Mouse (Mus musculus): ENCODE measurements around the gene Cand1.

Gene Cand1

DNA sequence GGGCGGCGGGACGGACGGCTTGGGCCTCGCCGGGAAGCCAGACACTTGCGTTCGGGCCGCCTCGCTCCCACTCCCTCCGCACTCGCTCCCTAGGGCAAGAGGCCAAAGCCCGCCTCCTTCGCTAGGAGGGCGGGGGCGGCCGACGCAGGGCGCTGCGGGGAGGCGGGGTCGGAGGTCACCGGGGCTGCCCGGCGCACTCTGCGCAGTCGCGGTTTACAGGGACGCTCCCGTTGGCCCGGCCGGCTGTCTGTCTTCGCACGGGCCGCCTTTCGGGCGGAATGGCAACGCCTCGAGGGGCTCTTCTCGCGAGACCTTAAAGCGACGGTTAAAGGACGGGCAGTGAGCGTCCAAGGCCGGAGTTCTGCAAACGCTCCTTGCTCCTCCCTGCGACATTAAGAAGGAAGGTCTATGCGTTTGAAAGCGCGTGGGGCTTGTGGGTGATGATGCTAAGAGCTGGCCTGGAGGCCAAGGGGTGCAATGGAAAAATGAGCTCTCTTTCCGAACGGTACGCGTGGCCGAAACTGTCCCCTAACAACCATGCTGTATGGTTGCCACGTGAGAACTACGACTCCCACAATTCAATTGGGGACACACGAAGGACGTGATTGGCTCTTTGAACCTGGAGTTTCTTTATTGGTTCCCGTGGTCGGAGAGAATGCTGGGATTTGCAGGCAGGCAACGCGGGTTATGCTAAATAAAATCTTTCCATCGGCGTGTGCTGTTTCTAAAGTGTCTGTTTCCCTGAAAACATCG is at the start of gene Cand1:
TSS of gene Cand1 (minus strand) at position 87 of the 753 bp plus-strand sequence.
- DNase-seq (ENCODE audit: low spot score), result peak; percentile 100

DNA sequence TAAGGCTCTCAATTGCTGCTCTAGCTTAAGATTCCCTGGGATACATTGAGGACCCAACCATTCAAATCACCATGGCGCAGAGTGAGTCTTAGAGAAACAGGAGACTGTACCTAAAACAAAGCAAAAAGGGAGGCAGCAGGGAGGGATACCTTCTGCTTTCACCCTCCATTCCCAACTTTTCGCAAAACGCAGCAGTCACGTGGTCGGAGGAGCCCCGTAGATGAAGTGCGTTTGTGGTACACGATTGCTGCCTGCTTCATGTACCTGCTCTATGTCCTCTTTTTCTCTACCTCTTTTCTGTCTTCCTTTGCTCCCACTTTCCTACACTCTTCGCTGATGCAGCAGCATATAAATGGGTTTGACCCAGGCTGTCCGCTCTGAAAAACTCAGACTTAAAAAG is 39.0 kb upstream of the Cand1 start:
- DNase-seq (ENCODE audit: low spot score), result no peak

DNA sequence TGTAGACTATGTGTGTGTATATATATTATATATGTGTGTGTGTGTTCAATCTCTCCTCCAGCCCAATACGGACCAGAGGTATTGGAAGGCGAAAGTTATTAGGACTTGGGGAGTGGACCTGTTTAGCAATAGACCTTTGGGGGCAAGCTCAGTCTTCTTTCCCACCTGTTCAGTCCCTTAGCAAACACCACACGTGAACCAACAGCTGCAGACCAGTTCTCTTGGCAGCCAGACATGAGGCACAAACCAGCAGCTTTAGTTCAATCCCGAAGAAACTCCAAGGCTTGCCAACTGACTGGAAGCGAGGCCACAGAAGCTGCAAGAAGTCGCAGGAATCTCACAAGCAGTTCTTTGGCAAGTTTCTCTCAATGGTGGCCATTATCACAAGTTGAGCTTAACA is 34.5 kb upstream of the Cand1 start:
- no peak for DNase-seq (ENCODE audit: low spot score)

DNA sequence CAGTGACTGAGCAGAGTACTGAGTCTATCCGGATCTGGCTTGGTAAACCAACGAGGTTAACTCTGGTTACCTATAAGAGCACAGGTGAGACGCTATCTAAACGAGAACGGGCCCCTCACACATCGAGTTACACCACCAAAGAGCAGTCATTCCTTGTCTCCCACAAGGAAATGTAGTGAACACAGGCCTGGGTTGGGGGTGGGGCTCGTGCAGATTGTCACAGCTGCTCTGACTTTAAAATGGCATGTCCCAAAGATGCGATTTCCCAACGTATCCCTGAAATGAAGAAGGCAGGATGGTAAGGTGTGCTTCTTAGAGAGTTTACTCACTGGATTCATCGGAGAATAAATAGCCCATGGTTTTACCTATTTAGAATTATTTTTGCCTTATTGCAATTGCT is 32.7 kb upstream of the Cand1 start:
- no peak for DNase-seq (ENCODE audit: low spot score)

GRCm38 (mm10) chr10:119272005-119272404 is 32.1 kb upstream of the Cand1 start:
- DNase-seq (ENCODE audit: low spot score), result no peak

DNA sequence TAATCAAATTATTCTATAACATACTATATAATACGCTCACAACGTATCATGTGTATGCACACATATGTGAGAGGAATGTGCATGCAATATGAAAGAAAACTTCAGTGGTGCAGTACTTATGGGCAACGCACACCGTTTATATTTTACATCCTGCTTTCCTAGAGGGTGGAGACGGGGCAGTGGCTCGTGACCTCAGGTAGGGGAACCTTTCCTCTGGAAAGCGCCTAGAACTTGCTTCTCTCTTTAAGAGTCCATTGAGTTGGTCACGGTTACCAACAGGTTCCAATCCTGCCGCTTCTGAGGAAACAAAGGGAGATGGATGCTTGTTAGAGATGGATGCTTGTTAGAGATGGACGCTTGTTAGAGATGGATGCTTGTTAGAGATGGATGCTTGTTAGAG is 31.2 kb upstream of the Cand1 start:
- no peak for DNase-seq (ENCODE audit: low spot score)

DNA sequence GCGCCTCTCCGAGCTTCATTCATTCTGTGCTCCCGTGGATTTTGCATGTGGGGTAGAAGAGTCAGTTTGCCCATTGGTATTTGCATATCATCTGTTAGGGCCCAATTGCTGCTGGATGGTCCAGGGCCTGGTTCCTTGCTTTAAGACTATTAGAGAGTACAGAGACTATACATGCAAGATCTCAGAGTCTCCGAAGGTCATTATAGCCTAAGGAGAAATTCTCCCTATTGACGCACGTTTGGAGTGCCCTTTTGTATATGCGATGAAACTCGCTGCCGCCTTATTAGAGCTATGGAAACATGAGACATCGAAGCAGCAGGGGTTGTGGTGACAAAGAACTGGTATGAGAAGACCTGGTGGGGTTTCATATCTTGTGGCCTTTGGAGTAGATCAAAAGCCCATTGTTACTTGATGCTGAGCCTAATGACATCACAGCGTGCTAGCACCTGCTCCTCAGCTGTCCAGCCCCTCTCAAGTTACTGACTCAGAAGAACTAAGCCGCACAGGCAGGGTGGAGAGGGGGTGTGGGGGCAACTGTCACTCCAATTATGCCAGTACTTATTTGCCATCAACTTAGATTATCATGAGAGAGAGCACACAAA is 30.6 kb upstream of the Cand1 start:
- DNase-seq (ENCODE audit: low spot score), result no peak

DNA sequence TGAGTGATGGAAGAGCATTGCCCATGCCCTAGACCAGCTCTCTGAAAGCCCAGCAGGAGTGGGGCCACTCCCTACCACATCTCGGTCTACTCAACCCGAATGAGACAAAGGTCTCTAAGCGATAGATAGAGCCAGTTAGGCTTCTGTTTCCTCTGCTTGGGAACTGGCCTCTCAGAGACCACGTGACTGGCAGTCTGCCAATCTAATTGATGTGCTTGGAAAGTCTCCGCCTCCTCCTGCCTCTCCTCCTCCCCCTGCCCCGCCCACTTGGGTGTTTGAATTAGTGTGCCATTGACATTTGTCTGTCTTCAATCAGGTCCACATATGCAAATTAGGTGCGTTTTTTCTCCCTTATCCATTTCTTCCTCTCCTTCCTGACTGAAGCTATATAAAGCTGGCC is 24.9 kb upstream of the Cand1 start:
- no peak for DNase-seq (ENCODE audit: low spot score)

GRCm38 (mm10) chr10:119262821-119263220 is 23.0 kb upstream of the Cand1 start:
- no peak for DNase-seq (ENCODE audit: low spot score)

GRCm38 (mm10) chr10:119257876-119258275 is 18.0 kb upstream of the Cand1 start:
- DNase-seq (ENCODE audit: low spot score), result no peak

DNA sequence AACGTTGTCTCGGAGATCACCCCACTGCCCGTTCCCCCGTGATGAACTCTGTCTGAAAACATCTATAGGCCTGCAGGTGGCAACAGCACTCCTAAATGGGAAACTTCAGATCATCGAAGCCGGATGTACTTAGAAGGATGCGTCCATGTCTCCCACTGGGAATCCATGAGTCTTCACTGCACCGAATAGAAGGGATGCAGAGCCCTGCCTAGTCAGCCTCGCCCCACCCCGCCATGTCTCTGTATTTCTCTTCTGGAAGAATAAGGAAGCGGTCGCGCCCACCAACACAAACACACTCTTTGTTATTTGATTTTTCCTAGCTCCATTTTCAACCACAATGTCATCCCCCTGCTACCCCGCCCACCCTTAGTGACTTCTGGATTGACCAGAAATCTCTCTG is 4.3 kb upstream of the Cand1 start:
- DNase-seq (ENCODE audit: low spot score), result no peak

DNA sequence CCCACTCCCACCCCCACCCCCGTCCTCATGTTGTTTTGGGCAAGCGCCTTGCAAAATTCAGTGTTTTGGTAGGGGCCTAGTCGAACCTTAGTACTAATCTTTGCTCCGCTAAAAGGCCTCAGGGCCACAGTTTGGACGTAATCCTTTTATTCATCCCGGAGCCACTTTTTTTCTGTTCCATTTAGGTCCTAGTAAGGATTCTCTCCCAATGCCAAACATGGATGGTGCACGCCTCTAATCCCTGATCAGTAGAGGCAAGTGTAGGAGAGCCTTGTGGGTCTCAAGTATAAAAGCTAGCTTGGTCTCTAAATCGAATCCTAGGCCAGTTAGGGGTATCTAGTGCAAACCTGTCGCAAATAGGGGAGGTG is 851 bp upstream of the Cand1 start:
- peak; percentile 22 for DNase-seq (ENCODE audit: low spot score)

- DNase-seq (ENCODE audit: low spot score), result no peak
Observed at GRCm38 (mm10) chr10:119239633-119239968, 254 bp downstream of the Cand1 start.

DNA sequence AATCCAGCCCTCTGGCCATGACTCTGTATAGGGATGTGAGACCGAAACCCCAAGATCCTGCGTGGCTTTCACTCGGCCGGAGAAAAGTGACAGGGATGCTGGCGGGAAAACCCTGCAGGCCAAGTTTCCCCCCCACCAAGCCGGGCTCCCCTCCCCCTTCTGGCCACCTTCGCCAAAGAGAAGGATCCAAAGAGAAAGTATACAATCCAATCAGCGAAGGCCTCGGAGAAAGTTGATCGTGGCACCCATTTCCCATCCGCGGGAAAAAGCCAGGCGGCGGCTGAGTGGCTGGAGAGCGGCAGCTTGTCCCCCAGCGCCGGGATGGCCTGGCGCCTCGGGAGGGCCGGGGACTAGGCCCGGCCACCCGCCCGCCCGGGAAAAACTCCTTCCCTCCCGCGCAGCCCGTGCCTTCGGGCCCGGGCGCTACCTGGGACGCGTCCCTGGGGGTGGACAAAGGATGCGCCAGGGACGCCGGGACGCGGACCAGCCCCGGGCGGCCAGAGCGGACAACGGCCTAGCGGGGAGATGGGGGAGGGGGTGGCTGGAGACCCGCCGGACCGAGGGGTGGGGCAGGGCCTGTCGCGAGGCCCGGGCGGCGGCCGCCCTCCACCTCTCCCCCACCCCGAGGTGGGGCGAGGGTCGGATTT is 747 bp downstream of the Cand1 start:
- peak; percentile 46 for DNase-seq (ENCODE audit: low spot score)

- no peak for DNase-seq (ENCODE audit: low spot score)
Observed at GRCm38 (mm10) chr10:119231526-119231925, 8.3 kb downstream of the Cand1 start.

DNA sequence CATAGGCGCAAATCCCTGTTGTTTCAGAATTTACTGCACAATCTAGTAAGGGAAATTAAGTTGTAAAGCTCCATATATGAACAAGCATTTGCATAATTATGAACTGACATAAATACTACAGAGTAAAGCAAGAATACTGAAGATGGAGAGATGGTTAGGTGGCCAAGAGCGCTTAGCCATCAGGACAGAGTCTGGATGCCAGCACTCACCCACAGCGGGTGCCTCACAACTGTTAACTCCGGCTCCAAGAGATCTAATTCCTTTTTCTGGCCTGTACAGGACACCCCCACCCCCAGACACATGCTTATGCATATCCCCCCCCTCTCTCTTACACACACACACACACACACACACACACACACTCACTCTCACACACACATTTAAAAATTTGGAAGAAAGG is 9.2 kb downstream of the Cand1 start:
- DNase-seq (ENCODE audit: low spot score), result no peak

GRCm38 (mm10) chr10:119230074-119230669 is 9.7 kb downstream of the Cand1 start:
- DNase-seq (ENCODE audit: low spot score), result no peak

GRCm38 (mm10) chr10:119223686-119224085 is 16.2 kb downstream of the Cand1 start:
- DNase-seq (ENCODE audit: low spot score), result no peak

DNA sequence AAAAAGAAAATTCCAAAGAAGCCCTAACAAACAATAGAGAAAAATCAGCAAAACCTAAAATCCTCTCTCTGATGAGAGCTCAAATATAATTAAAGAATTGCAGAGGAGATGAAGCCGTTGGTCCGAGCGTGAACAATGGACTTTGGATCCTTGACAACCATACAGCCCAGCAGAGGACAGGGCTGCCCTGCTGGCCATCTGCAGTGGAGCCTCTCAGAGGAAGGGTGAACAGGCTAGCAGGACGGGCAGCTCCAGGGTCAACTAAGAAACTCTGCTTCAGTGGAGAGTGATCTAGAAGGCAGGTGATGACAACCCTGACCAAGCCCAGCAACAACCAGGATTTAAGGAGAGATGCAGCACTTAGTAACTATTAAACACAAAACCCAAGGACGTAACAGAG is 18.2 kb downstream of the Cand1 start:
- DNase-seq (ENCODE audit: low spot score), result no peak

- no peak for DNase-seq (ENCODE audit: low spot score)
Observed at GRCm38 (mm10) chr10:119219415-119219814, 20.4 kb downstream of the Cand1 start.

DNA sequence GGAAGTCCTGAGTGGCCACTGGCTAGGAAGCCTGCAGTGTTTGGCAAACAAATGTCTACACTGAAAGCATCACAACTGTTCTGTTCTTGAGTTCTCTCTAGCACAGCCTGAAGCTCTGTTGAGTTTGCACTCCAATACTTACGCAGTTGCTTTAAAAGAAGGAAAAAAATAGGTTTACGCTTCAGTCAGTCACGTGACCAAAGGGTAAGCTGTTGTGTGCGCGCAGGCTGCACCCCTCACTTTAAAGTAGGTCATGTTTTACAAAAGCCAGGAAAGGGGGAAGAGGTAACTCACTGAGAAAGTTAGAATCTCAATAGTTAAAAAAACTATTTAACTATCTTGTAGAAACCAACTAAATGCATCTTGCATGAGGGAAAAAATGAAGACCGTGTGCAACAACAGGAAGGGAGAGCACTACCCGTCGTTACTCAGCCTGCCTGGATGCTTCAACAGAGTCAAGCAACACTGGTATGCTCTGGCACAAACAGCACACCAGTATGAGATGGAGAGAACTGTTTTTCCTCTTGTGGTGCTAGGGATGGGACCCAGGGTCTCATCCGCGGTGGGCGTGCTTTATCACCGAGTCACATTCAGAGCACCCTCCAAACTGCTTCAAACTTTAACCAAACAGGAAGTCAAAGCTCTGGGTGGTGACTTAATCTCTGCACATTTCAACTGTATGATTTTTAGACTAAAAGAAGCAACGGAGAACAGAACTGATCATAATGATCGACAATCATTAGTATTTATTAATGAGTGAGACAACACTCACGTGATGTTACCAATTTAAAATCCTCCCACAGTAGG is 21.4 kb downstream of the Cand1 start:
- no peak for DNase-seq (ENCODE audit: low spot score)

DNA sequence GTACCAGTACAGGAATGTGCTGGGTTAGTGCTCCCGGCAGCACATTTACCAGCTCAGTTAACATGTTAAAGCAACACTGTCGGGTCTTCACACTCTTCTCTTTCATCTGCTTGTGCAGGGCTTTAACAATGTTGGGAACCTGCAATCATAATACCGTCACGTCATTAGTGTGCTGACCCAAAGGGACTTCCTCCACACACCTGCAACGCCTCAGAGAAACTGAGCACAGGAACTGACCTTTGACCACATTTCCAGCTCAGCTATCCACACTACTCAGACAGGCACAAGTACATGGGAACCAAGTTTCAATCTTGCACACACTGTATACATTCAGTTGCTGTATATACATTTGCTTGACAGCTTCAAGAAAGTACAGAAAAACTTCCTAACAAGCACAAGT is 27.4 kb downstream of the Cand1 start:
- DNase-seq (ENCODE audit: low spot score), result no peak

All from urinary bladder, postnatal 25 days (tissue).